Mouse (Mus musculus) layer of hippocampus, adult 8-10 months (tissue): ENCODE measurements around the gene Lsm3. TPM values are rescaled to one million over a fixed set of nuclear protein-coding genes. Genes with fewer than 3 reads are reported as not detected.

Source experiments
- DNase-seq, 2 experiments: peaks; one replicate each; pipeline ENCODE4 v3.0.0; 2022; ENCODE audit warnings: low spot score in 2 of 2
- total RNA-seq, 4 experiments: library from RNA; stranded (reverse); gene quantifications; 2 replicates each; pipeline ENCODE4 v1.2.4; 2022

Gene Lsm3
- total RNA-seq, 4 experiments from 2014 or later: 32.4 to 35.7 (median 32.9) TPM

GRCm38 (mm10) chr6:91509326-91509725, 6.4 kb upstream of the Lsm3 start:
- no peak for DNase-seq

GRCm38 (mm10) chr6:91510211-91510610, 5.5 kb upstream of the Lsm3 start:
- no peak for DNase-seq

- DNase-seq: no peak
These were observed 1.6 kb upstream of the Lsm3 start for GRCm38 (mm10) chr6:91514135-91514534.

GRCm38 (mm10) chr6:91514737-91515362, 878 bp upstream of the Lsm3 start:
- no peak for DNase-seq

GRCm38 (mm10) chr6:91518454-91519020, 2.8 kb downstream of the Lsm3 start:
- no peak for DNase-seq

GRCm38 (mm10) chr6:91522816-91523215, 7.1 kb downstream of the Lsm3 start:
- no peak for DNase-seq

GRCm38 (mm10) chr6:91525544-91525943, 9.8 kb downstream of the Lsm3 start:
- no peak for DNase-seq

- no peak for DNase-seq
These were observed 11.6 kb downstream of the Lsm3 start for GRCm38 (mm10) chr6:91527227-91527860.

GRCm38 (mm10) chr6:91528265-91528664, 12.5 kb downstream of the Lsm3 start:
- no peak for DNase-seq

- DNase-seq: no peak
These were observed 14.9 kb downstream of the Lsm3 start for GRCm38 (mm10) chr6:91530673-91531072.

- DNase-seq: no peak
These were observed 15.5 kb downstream of the Lsm3 start for GRCm38 (mm10) chr6:91531276-91531675.

GRCm38 (mm10) chr6:91532661-91533060, 16.9 kb downstream of the Lsm3 start:
- no peak for DNase-seq

GRCm38 (mm10) chr6:91533359-91533758, 17.6 kb downstream of the Lsm3 start:
- DNase-seq: no peak

GRCm38 (mm10) chr6:91533771-91534170, 18.0 kb downstream of the Lsm3 start:
- DNase-seq: no peak

GRCm38 (mm10) chr6:91534268-91534667, 18.5 kb downstream of the Lsm3 start:
- no peak for DNase-seq

GRCm38 (mm10) chr6:91535231-91535630, 19.5 kb downstream of the Lsm3 start:
- DNase-seq: no peak

- no peak for DNase-seq
These were observed 20.5 kb downstream of the Lsm3 start for GRCm38 (mm10) chr6:91536047-91536765.

- DNase-seq: no peak
These were observed 25.5 kb downstream of the Lsm3 start for GRCm38 (mm10) chr6:91541276-91541675.

GRCm38 (mm10) chr6:91543056-91543455, 27.3 kb downstream of the Lsm3 start:
- DNase-seq: no peak

- DNase-seq: no peak
These were observed 30.6 kb downstream of the Lsm3 start for GRCm38 (mm10) chr6:91546241-91546884.

GRCm38 (mm10) chr6:91547313-91547712, 31.6 kb downstream of the Lsm3 start:
- DNase-seq: no peak

GRCm38 (mm10) chr6:91549621-91550020, 33.9 kb downstream of the Lsm3 start:
- DNase-seq: no peak
